Mouse (Mus musculus): ENCODE measurements around the gene Hbq1b. TPM values are rescaled to one million over a fixed set of nuclear protein-coding genes. Genes with fewer than 3 reads are reported as not detected.
"Not testable (repeated sequence)": the region's sequence is repeated elsewhere in the genome, so short reads cannot be mapped to it uniquely, and the experiment has no call there.

The Hbq1b gene
- total RNA-seq, 2 experiments from 2014 or later: 1.6 to 4.3 TPM

GRCm38 (mm10) chr11:32267188-32267884 lies 19.4 kb upstream of the Hbq1b start, which contains the start of gene Nprl3:
Nprl3 (minus strand) TSS chr11:32267707.
- peak; percentile 92 to 96 for DNase-seq (ENCODE audit: extremely low spot score in 1 of 2, low spot score in 1 of 2)

- DNase-seq (ENCODE audit: extremely low spot score in 1 of 2, low spot score in 1 of 2): no peak
Observed at GRCm38 (mm10) chr11:32267964-32268363, 18.8 kb upstream of the Hbq1b start.

DNA sequence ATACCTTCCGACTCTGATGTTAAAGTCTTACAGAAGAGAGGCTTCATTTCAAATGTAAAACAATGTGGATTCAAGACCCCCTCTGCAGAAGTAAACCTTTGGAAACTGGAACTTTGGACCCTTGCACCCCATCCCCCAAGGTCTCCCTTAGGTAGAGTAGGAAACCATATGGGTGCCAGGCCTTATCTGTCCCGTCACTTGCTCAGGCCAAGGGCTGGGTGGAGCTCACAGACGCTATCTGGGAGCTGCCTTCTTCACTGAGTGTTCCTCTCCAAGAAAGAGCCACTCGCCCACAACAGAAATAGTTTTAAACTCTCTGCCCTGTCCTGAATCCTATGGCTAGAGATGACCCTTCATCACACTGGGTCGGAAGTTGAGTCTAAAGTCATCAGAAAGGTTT lies 17.8 kb upstream of the Hbq1b start:
- DNase-seq (ENCODE audit: extremely low spot score in 1 of 2, low spot score in 1 of 2): no peak

DNA sequence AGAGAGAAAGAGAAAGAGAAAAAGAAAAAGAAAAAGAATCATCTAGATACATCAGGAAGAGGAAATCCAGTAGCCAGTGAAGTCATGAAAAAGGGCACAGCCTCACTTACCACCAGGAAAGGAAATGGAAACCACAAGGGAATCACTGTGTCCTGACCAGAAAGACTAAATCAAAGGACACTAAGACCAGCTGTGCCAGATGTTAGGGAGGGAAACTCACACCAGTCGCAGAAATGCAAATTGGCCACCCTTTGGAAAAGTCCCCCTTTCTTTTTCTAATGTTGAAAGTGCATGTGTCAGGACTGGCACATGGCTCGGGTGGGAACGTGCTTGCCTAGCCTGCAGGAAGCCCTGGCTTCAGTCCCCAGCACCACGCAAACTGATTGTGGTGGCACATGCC lies 15.6 kb upstream of the Hbq1b start:
- DNase-seq (ENCODE audit: extremely low spot score in 1 of 2, low spot score in 1 of 2): no peak

- DNase-seq (ENCODE audit: extremely low spot score in 1 of 2, low spot score in 1 of 2): no peak
Observed at GRCm38 (mm10) chr11:32276347-32276746, 10.4 kb upstream of the Hbq1b start, which contains the start of gene Hba-x. Hba-x (plus strand) TSS chr11:32276400.

DNA sequence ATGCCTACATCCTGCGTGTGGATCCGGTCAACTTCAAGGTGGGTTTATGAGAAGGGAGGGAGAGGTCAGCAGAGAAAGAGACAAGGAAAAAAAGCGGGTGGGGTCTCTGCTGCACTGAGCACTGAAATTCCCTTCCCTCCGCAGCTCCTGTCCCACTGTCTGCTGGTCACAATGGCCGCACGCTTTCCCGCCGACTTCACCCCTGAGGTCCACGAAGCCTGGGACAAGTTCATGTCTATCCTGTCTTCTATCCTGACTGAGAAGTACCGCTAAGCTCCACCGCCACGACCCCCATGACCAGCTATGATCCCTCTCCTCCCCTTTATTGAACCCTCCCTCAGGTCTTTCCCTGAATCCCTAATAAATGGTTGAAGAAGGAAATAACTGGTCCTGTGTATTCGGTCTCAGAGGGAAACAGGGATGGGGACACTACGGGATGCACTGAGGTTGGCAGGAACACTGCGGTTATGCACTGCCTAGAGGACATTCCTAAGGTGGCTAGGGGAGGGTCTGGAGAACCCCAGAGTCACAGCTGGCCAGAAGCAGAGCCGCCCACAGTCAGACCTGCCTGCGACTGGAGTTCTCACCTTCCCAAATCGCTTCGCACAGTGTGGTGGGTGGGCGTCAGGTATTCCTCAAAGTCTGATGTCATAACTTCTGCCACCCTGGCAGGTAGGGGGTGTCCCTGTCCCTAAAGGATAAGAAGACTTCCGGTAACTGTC lies 8.9 kb upstream of the Hbq1b start:
- no peak for DNase-seq (ENCODE audit: extremely low spot score in 1 of 2, low spot score in 1 of 2)

DNA sequence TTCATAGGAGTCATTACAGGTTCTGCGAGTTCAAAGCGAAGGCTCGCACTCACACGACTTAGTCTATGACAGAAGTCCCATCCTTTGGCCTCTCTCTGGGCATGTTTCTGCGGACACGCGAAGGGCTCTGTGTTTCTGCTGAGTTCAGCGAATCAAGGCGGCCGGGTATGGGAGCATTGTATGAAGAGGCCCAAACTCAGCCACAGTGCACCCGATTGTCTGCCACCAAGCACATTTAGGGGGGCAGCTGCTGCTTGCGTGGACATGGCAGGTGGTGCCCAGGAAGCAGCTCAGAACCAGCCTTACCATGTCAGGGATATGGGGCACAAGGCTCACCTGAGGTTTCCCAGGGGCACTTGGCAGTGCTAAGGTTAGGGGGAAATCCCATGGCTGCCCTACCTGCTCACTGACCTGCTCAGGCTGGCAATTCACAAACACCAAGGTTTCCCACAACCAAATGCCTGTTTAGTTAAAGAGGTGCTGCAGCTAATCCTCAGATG lies 8.3 kb upstream of the Hbq1b start:
- DNase-seq (ENCODE audit: extremely low spot score in 1 of 2, low spot score in 1 of 2): no peak

- no peak for DNase-seq (ENCODE audit: extremely low spot score in 1 of 2, low spot score in 1 of 2)
Observed at GRCm38 (mm10) chr11:32280646-32281045, 6.1 kb upstream of the Hbq1b start.

DNA sequence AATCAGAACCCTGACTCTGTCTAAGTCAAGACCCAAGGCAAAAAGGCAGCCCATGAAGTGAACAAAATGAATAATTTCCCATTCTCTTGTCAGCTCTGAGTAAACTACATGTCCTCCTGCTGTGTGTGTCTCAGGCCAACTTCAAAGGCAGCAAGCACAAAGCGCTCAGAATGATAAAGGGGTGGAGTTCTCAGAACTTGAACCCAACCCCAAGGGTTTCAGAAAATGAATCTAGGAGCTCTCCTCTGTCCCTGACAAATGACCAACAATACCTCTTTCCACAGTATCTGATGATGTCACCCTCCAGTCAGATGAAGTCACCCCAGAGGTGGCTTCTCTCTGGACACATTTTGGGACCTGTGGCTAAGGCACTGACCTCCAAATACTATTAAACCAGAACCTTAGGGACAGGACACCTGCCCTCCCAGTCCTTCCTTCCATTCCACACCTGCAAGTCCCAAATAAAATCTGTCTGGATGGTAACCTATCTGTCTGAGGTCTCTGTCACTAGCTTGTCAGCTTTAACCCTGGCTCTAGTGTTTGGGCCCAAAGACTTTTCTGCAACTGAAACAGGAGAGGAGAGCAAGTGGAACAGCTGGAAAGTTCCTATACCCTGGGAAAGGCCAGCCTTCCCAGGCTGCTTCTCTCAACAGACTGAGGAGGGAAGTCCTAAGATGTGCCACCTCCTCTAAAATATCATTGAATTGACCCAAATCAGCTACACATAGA lies 5.2 kb upstream of the Hbq1b start:
- DNase-seq (ENCODE audit: extremely low spot score in 1 of 2, low spot score in 1 of 2): no peak

DNA sequence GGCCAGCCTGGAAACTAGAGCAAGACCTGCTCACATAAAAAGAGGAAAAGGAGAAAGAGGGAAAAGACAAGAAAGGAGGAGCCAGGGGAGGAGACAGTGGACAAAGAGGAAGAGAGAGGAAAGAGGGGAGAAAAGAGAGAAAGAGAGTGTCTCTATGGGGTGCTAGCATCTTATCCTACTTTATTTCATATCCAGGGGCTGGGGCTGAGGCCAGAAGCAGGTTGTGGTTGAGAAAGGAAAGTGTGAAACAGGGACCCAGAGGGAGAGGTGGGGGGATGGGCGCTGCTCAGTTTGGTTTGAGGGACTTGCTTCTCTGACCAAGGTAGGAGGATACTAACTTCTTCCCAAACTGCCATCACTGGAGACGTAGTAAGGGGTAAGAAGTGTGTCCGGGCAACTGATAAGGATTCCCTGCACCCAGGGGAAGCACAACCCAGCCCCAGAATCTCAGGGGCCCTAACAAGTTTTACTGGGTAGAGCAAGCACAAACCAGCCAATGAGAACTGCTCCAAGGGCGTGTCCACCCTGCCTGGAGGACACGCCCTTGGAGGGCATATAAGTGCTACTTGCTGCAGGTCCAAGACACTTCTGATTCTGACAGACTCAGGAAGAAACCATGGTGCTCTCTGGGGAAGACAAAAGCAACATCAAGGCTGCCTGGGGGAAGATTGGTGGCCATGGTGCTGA lies 3.5 kb upstream of the Hbq1b start, which contains the start of gene Hba-a1:
TSS of gene Hba-a1 (plus strand) at position 421 of the 687 bp plus-strand sequence.
- DNase-seq (ENCODE audit: extremely low spot score in 1 of 2, low spot score in 1 of 2): not testable (repeated sequence)

DNA sequence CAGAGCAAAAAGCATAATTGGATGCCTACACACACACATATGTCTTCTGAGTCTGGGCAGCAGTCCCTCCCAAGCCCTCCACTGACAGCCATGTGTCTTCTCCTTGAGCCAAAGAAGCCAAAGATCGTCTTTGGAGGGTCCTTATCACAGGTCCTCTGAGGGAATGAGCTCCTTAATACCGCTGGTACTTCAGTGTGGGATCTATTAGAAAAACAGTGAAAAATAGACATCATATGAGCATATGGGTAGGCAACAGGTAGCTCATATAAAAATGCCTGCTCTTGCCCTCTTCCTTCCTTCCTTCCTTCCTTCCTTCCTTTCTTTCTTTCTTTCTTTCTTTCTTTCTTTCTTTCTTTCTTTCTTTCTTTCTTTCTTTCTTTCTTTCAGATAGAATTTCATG lies 2.2 kb upstream of the Hbq1b start:
- not testable (repeated sequence) for DNase-seq (ENCODE audit: extremely low spot score in 1 of 2, low spot score in 1 of 2)

DNA sequence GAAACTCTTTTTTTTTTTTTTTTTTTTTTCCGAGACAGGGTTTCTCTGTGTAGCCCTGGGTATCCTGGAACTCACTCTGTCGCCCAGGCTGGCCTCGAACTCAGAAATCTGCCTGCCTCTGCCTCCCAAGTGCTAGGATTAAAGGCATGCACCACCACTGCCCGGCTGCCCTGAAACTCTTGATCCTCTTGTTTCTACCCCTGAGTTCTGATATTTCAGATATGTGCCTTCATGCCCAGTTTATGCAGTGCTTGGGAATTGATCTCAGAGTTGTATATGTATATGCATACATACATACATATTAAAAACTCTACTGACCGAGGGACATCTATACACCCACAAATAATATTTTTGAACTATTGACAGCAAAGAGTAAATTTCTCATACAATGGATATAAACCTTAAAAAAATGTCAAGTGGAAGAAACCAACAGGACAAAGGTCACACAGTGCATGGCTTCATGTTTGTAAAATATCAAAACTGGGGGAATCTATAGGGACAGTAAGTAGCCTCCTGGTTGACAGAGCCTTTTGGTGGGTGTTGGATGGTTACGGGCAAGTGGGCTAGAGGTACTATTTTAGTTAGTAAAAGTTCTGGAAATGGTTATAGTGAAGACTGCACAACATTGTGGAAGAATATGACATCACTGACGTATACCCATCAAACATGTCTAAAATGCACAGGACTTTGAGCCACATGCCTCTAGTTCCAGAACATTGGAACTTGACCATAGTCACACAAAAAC lies 1.6 kb upstream of the Hbq1b start:
- DNase-seq (ENCODE audit: extremely low spot score in 1 of 2, low spot score in 1 of 2): no peak

DNA sequence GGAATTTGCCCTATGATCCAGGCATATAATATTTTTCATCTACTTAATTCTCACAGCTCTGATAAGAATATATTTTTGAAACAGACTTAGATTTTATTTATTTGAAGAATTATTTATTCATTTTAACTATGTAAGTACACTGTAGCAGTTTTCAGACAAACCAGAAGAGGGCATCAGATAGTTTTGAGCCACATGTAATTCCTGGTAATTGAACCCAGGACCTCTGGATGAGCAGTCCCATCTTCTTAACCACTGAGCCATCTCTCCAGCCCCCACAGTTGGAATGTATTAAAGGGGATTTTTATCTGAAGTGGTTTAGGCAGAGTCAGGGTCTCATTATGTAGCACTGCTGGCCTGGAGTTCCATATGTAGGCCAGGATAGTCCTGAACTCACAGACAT lies 878 bp upstream of the Hbq1b start:
- not testable (repeated sequence) for DNase-seq (ENCODE audit: extremely low spot score in 1 of 2, low spot score in 1 of 2)

DNA sequence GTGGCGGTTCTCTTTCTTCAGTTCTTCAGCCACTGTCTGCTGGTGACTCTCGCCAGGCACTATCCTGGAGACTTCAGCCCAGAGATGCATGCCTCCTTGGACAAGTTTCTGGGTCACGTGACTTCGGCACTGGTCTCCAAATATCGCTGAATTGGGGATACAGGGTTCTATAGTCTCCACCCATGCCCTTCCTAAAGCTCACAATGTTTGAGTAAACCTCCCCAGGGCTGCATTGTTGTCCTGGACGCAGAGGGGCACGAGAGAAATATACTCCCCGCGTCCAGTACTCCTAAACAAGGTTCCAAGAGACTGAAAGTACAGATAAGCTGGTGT lies 694 bp downstream of the Hbq1b start:
- no peak for DNase-seq (ENCODE audit: extremely low spot score in 1 of 2, low spot score in 1 of 2)

DNA sequence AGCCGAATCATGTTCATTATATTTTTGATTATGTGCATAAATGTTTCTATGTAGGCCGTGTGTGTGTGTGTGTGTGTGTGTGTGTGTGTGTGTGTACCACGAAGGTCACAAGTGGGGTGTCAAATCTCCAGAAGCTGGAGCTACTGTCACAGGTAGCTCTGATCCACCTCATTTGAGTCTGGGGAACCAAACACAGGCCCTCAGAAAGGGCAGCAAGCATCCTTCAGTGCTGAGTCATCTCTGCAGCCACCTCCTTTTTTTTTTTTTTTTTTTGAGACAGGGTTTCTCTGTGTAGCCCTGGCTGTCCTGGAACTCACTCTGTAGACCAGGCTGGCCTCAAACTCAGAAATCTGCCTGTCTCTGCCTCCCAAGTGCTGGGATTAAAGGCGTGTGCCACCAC lies 6.1 kb downstream of the Hbq1b start:
- DNase-seq (ENCODE audit: extremely low spot score in 1 of 2, low spot score in 1 of 2): not testable (repeated sequence)

GRCm38 (mm10) chr11:32293479-32293878 lies 6.7 kb downstream of the Hbq1b start:
- DNase-seq (ENCODE audit: extremely low spot score in 1 of 2, low spot score in 1 of 2): not testable (repeated sequence)

- not testable (repeated sequence) for DNase-seq (ENCODE audit: extremely low spot score in 1 of 2, low spot score in 1 of 2)
Observed at GRCm38 (mm10) chr11:32296203-32296602, 9.4 kb downstream of the Hbq1b start, which contains the start of gene Hba-a2. Hba-a2 (plus strand) TSS chr11:32296489.

- not testable (repeated sequence) for DNase-seq (ENCODE audit: extremely low spot score in 1 of 2, low spot score in 1 of 2)
Observed at GRCm38 (mm10) chr11:32297417-32297816, 10.7 kb downstream of the Hbq1b start.

DNA sequence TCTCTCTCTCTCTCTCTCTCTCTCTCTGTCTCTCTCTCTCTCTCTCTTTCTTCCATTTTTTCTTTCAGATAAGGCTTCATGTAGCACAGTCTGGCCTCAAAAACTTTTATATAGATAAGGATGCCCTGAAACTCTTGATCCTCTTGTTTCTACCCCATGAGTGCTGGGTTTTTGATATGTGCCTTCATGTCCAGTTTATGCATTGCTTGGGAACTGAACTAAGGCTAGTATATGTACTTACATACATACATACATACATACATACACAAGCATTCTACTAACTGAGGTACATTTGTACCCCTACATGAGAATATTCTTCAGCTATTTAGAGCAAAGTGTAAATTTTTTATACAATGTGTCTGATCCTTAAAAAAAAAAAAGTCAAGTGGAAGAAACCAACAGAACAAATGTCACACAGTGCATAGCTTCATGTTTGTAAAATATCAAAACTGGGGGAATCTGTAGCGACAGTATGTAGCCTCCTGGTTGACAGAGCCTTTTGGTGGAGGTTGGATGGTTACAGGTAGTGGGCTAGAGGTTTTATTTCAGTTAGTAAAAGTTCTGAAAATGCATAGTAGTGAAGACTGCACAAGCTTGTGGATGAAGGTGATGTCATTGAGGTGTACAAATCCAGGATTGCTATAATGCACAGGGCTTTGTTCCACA lies 11.2 kb downstream of the Hbq1b start:
- DNase-seq (ENCODE audit: extremely low spot score in 1 of 2, low spot score in 1 of 2): no peak
